Mouse (Mus musculus): ENCODE data around the gene Helb.

Gene Helb

DNA sequence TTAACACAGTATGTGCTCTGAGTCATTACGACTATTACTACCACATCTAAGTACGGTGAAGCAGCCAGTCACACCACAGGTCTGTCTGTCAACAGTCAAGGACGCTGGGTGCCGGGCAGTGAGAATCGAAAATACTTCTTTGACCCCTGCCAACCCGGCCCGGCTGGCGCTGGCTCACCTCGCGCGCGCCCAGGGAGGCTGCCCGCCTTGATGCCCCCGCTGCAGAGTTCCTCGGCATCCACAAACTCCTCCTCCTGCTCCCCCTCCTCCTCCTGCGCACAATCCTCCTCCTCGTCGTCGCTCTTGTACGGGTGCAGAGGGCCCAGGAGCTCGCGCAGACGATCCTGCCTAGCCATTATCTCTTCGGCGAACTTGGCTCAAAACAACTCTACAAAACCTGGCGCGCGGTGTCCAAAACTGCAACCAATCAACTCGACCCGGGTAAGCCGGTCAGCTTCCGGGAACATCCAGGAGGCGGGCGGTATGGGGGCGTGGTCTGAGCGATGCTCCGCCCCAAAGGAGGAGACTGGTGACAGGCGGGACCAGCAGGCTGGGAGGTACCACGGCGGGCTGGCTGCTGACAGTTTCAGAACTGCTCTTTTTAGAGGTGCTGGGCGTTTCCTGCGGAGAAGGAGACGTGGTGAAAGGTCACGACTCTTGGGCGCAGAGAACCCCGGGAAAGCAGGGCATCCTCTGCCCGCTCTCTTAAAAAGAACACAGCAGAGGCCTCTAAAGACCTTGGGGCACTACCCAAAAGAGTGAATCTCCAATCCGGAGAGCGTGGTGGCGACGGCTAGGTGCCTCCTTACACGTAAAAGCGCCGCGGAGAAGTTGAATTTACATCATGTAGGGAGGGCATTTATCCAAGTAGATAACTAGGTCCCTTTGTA lies at the start of gene Helb:
Helb (minus strand) TSS at position 481 of the 890 bp plus-strand sequence.
- peak; percentile 100 for DNase-seq

DNA sequence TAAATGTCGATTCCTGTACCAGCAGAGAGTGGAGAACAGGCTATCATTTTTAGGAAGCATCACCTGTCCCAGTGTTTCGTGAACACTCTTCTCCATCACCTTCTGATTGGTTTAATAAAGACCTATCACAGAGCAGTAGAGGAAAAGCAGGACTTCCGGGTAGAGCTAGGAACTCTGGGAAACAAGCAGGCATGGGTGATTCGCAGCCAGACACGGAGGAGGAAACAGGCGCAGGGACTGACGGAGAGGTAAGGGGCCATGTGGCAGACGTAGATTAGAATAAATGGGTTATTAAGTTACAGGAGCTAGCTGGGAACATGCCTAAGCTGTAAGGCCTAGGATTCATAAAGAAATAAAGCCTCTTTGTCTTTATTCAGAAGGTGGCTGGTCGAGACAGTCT lies 47.7 kb upstream of the Helb start:
- no peak for DNase-seq

DNA sequence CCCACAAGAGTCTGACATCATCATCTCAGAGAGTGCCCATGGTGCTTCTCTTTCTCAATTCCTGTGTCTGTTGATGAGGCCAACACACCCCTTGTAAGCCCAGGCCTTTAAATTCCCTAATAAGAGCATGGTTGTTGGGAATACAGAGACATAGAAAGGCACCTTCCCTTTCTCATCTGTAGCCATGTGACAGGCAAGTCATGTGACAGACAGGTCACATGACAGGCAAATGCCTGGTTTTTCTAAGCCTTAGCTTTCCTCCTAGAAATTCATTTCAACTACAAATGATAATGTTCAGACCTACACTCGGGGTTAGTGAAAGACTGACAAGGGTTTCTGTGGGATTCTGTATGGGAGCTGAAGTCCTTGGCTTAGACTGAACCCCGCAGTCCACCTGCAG lies 41.1 kb upstream of the Helb start:
- no peak for DNase-seq

DNA sequence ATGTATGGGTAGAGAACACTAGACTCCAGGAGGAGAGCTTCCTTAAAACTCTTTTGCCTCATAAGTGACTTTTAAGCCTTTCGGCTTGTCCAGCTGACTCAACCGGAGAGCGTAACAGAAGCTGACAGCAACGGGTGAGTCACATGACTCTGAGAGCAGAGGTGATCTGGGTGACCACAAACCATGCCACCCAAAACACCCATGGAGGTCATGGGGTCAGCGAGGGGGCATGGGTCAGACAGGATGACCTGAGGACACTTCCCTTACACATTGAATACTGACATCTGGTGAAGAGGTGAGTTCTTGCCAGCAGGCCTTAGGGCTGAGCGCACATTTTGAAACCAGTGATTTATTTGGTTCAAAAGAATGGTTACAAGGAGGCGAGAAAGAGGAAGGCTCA lies 38.9 kb upstream of the Helb start:
- no peak for DNase-seq

DNA sequence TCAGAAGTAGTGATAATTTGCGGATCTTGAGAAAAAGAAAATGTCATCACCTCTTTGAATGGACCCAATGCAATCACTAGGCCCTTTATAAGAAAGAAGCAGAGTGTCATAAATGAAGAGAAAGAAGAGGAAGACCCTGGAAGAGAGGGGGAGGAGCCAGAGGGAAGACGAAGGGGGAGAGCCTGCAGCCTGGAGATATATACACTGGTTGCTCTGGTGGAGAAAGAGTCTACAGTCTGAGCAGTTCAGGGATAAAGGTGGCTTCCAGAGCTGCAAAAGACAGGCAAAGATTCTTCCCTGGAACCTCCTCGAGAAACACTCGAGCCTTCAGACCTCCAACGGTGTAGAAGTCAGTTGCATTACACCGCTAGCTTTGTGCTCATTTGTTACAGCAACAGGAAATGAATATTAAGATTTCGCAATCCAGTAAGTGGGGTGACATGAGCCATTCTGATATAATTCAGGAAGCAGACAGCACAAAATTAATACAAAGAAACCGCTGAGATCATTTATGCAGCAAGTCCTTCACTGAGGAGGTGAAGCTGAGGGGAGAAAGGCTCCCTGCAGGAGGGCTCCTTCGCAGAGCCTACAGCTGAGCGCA lies 28.2 kb upstream of the Helb start:
- no peak for DNase-seq

DNA sequence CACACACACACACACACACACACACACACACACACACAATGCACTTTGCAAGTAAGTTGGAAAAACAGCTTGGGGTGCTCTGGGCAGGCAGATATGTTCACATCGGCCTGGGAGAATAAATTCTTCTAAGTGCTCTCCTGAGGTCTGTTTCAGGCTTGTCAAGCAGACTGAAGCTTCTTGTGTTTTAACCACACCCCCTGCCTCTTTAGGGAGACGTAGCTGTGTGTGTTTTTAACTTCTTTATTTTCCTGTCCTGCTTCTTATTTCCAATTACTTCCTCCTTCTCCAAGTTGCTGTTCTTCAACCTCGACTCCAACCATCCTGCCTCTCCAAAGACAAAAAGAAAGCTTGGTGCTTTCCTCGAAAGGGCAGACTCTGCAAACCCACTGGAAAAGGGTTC lies 27.4 kb upstream of the Helb start:
- no peak for DNase-seq

DNA sequence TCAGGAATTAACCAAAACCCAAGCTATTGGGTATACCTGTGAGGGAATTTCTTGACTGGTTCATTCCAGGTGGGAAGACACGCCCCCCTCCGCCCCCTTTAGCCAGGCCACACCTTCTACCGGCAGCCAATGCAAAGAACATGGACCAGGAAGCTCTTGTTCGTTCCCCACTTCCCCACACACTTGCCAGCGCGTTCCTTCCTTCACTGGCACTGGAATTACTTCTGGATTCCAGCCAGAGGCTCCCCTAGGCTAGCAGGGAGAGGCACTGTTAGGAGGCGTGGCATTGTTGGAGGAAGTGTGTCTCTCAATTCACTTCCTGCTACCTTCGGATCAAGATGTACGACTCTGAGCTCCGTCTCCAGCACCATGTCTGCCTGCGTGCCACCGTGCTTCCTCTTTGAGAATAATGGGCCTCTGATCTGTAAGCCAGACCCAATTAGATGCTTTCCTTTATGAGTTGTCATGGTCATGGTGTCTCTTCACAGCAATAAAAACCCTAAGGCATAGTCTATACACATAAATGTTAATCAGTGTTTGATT lies 23.3 kb upstream of the Helb start:
- no peak for DNase-seq

DNA sequence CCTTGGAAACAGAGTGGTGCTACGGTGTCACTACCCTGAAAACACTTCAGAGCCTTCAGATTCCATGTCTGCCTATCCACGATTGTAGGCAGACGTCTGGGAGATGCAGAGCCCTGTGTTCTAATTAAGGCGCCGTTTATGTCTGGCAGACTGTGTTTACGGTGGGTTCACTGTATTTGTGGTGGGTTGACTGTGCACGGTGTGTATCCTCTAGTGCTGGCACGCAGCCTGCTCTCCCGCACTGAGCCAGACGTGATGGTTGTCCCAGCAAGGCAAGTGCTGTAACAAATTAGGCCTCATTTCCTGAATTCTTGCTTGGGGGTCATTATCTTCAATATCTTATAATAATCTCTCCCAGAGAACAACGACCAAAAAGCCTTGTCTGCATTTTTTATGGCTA lies 20.9 kb upstream of the Helb start:
- no peak for DNase-seq

- peak; percentile 63 to 65 for DNase-seq
These were observed 17.8 kb upstream of the Helb start for GRCm38 (mm10) chr10:120130621-120131020.

- no peak for DNase-seq
These were observed 16.0 kb upstream of the Helb start for GRCm38 (mm10) chr10:120128601-120129277.

- DNase-seq = peak in 1 of 2 experiments; percentile 4
These were observed 12.7 kb upstream of the Helb start for GRCm38 (mm10) chr10:120125465-120125857.

GRCm38 (mm10) chr10:120124801-120125464 lies 12.1 kb upstream of the Helb start:
- peak; percentile 87 to 88 for DNase-seq

- no peak for DNase-seq
These were observed 10.9 kb upstream of the Helb start for GRCm38 (mm10) chr10:120123721-120124120.

- no peak for DNase-seq
These were observed 2.5 kb upstream of the Helb start for GRCm38 (mm10) chr10:120115249-120115648.

- no peak for DNase-seq
These were observed 1.7 kb upstream of the Helb start for GRCm38 (mm10) chr10:120114493-120114892.

- DNase-seq = no peak
These were observed 1.2 kb upstream of the Helb start for GRCm38 (mm10) chr10:120113980-120114379.

GRCm38 (mm10) chr10:120113482-120113881 lies 695 bp upstream of the Helb start:
- DNase-seq = peak; percentile 41 to 46

- peak in 1 of 2 experiments; percentile 6 for DNase-seq
These were observed 982 bp downstream of the Helb start for GRCm38 (mm10) chr10:120111691-120112319.

DNA sequence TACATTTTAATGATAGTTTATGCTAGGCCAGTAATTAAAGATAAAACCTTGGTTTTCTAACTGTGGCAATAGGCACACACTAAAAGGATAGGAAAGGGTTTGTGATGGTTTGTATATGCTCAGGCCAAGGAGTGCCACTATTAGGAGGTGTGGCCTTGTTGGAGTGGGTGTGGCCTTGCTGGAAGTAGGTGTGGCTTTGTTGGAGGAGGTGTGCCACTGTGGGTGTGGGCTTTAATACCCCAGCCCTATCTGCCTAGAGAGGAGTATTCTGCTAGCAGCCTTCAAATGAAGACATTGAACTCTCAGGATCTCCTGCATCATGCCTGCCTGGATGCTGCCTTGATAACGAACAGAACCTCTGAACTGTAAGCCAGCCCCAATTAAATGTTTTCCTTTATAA lies 12.0 kb downstream of the Helb start:
- DNase-seq = peak; percentile 9 to 14

- DNase-seq = no peak
These were observed 15.2 kb downstream of the Helb start for GRCm38 (mm10) chr10:120097564-120097963.

DNA sequence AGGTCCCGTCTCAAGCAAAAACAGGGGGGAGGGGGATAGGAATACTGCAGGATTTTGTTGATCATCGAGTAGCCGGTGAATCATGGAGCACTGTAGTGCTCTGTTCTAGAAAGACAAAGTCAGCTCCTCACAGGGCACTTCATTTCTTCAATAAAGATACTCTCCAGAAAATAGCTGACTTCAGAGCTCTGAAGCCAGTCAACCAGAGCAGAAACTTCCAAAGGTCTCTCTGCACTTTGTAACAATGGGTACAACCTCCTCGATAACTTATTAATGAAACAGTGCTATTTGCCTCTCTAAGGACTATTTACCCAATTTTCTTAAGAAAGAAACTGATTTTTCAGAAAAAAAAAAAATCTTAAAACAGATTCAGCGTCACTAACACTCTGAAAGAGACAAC lies 17.1 kb downstream of the Helb start:
- DNase-seq = no peak

DNA sequence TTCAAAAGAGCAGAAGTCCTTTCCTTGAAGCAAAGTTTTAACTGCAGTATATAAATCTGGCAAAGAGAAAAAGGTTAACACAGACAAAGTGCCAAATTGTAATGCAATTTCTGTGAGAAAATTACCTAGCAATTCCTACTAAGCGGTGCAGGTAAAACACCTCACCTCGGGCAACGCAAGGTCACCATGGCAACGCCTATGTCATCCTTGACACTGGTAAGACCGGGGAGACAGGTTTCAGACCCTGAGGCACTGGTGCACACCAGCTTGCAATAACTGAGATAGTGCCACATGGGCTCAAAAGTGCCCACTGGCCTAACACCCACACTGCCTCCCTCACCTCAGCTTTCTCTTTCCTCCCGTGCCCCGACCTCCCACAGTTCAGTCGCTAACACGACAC lies 17.7 kb downstream of the Helb start:
- DNase-seq = no peak

Data from B cell, adult 2 months (primary cell).